Mouse (Mus musculus) liver, adult 2 months (tissue): Measurements from ENCODE around the gene Arfgef2.

Experiments
- CTCF ChIP-seq: fragments of 200-500 bp; IDR thresholded peaks from 2 replicates; pipeline ENCODE4 v1.5.1; 2011; ENCODE audit warnings: low read depth, low read length, control low read depth
- POLR2A ChIP-seq: fragments of 200-500 bp; IDR thresholded peaks from 2 replicates; pipeline ENCODE4 v1.6.1; 2011; ENCODE audit warnings: low read length, control low read depth; ENCODE audit not compliant: insufficient read depth; ENCODE audit errors: extremely low read depth

DNA sequence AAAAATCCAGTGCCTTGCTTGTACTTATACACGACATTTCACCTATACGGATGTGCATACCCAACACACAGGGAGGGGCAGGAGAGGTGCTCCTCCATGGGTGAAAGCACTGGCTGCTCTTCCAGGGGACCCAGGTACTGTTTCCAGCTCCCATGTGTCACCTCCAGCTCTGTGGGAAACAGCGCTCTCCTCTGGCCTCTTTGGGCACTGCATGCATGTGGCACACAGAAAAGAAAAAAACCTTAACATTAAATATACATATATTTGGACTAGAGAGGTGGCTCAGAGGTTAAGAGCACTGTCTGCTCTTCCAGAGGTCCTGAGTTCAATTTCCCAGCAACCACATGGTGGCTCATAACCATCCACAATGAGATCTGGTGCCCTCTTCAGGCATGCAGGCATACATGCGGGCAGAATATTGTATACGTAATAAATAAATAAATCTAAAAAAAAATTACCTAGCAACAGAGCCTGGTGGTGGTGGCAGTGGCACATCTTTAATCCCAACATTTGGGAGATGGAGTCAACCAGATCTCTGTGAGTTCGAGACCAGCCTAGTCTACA lies 98.4 kb downstream of the Arfgef2 start:
- TF ChIP-seq CTCF (peak; percentile 21; the same call in 1 of the 2 replicates), POLR2A (no peak)
